8 mouse cellular contexts compared by ENCODE assay signal in genomic region chr3:152165351-152166098, GRCm38 (mm10). TPM values are rescaled to one million over a fixed set of nuclear protein-coding genes. Genes with fewer than 3 reads are reported as not detected.
A peak's percentile ranks its signal among the peaks of the same experiment; 100 is the strongest.
DNase-seq lines count a peak whose midpoint lies in the region; ATAC-seq lines count a peak whose summit lies in the region.

No protein-coding gene starts in this region.

- no peaks in the 10 kb centered on the region for H3K36me3 ChIP-seq in forebrain, embryonic 15.5 days
- no peaks in the 10 kb centered on the region for H3K36me3 ChIP-seq in hindbrain, embryonic 15.5 days
- no peaks in the 10 kb centered on the region for H3K36me3 ChIP-seq in limb, embryonic 13.5 days
- H3K36me3 ChIP-seq in midbrain, embryonic 11.5 days (ENCODE audit: control insufficient read depth, insufficient read depth, low read length): no peaks in the 10 kb centered on the region

- 1% methylated on average over 53 of the region's 53 CpGs for WGBS in forebrain, embryonic 15.5 days
- under 1% methylated on average over 53 of the region's 53 CpGs for WGBS in hindbrain, embryonic 15.5 days
- WGBS in limb, embryonic 13.5 days: 1% methylated on average over 53 of the region's 53 CpGs
- under 1% methylated on average over 52 of the region's 53 CpGs for WGBS in midbrain, embryonic 11.5 days

- H3K4me3 ChIP-seq in forebrain, embryonic 15.5 days: peak overlapping the region; percentile 46
- H3K4me3 ChIP-seq in hindbrain, embryonic 15.5 days: peak overlapping the region; percentile 57
- peak overlapping the region; percentile 57 for H3K4me3 ChIP-seq in limb, embryonic 13.5 days
- H3K4me3 ChIP-seq in midbrain, embryonic 11.5 days (ENCODE audit: low read depth, low read length): peak overlapping the region; percentile 47

- peak overlapping the region; percentile 52 for H3K9ac ChIP-seq in forebrain, embryonic 15.5 days (replicated peaks)
- H3K9ac ChIP-seq in hindbrain, embryonic 15.5 days: peak overlapping the region; percentile 57
- H3K9ac ChIP-seq in limb, embryonic 13.5 days: peak overlapping the region; percentile 70
- H3K9ac ChIP-seq in midbrain, embryonic 11.5 days (ENCODE audit: low read length): peak overlapping the region; percentile 55

- peak; percentile 72 for ATAC-seq in forebrain, embryonic 15.5 days (replicated peaks)
- ATAC-seq in hindbrain, embryonic 15.5 days (ENCODE audit: low FRiP score, low read depth): peak; percentile 84
- ATAC-seq in limb, embryonic 13.5 days (ENCODE audit: low FRiP score, low read depth): peak; percentile 61; the same call in 1 of the 2 replicates
- ATAC-seq in midbrain, embryonic 11.5 days (ENCODE audit: low FRiP score): peak; percentile 49

- peak overlapping the region; percentile 81 for H3K4me2 ChIP-seq in forebrain, embryonic 15.5 days (replicated peaks)
- H3K4me2 ChIP-seq in hindbrain, embryonic 15.5 days: peak overlapping the region; percentile 73
- H3K4me2 ChIP-seq in limb, embryonic 13.5 days (replicated peaks): peak overlapping the region; percentile 100
- H3K4me2 ChIP-seq in midbrain, embryonic 11.5 days: peak overlapping the region; percentile 96

- peaks cover 21% of the 10 kb centered on the region for H3K4me1 ChIP-seq in forebrain, embryonic 15.5 days
- H3K4me1 ChIP-seq in hindbrain, embryonic 15.5 days (replicated peaks): peaks cover 21% of the 10 kb centered on the region
- H3K4me1 ChIP-seq in limb, embryonic 13.5 days: peaks cover 24% of the 10 kb centered on the region
- H3K4me1 ChIP-seq in midbrain, embryonic 11.5 days (ENCODE audit: control insufficient read depth, insufficient read depth, low read length): peaks cover 8% of the 10 kb centered on the region

- DNase-seq in R1 (ENCODE audit: low read depth, low spot score): peak; percentile 90
- peak; percentile 47 for DNase-seq in cerebellum, adult 11-12 months
- DNase-seq in midbrain, embryonic 11.5 days (ENCODE audit: low spot score, missing footprints): peak; percentile 94
- DNase-seq in testis, postnatal 10 days (ENCODE audit: low spot score): peak; percentile 49
- no peak for DNase-seq in layer of hippocampus, adult 9-11 months

- no peaks in the 10 kb centered on the region for H3K9me3 ChIP-seq in forebrain, embryonic 15.5 days
- H3K9me3 ChIP-seq in hindbrain, embryonic 15.5 days: no peaks in the 10 kb centered on the region
- H3K9me3 ChIP-seq in limb, embryonic 13.5 days: no peaks in the 10 kb centered on the region
- no peaks in the 10 kb centered on the region for H3K9me3 ChIP-seq in midbrain, embryonic 11.5 days (ENCODE audit: control insufficient read depth, low read length)

- H3K27me3 ChIP-seq in forebrain, embryonic 15.5 days: peaks cover 13% of the 10 kb centered on the region; the same call in 1 of the 2 replicates
- no peaks in the 10 kb centered on the region for H3K27me3 ChIP-seq in hindbrain, embryonic 15.5 days
- peaks cover 37% of the 10 kb centered on the region for H3K27me3 ChIP-seq in limb, embryonic 13.5 days
- H3K27me3 ChIP-seq in midbrain, embryonic 11.5 days (ENCODE audit: control insufficient read depth, insufficient read depth, low read length): peaks cover 10% of the 10 kb centered on the region

- H3K27ac ChIP-seq in forebrain, embryonic 15.5 days (replicated peaks): 0 out of 2 replicates have a peak overlapping the region, but pooled peaks have one; percentile 1
- H3K27ac ChIP-seq in hindbrain, embryonic 15.5 days (replicated peaks): peak overlapping the region; percentile 81
- no peak overlapping the region for H3K27ac ChIP-seq in limb, embryonic 13.5 days
- no peak overlapping the region for H3K27ac ChIP-seq in midbrain, embryonic 11.5 days (ENCODE audit: low read depth, low read length)

RNA-seq across cellular contexts. Expression of gene Gipc2, which starts 0.5 kb away (rescaled TPM):
- polyA plus RNA-seq in forebrain, embryonic 15.5 days (2015; fragmentation: Nextera tagmentation; extraction: Ambion mirVana): 1.9 and 2.7 TPM in 2 replicates
- 13.5 and 13.7 TPM in 2 replicates for polyA plus RNA-seq in hindbrain, embryonic 15.5 days (2015; fragmentation: Nextera tagmentation; extraction: Ambion mirVana)
- polyA plus RNA-seq in limb, embryonic 13.5 days (2015; fragmentation: Nextera tagmentation; extraction: Ambion mirVana): 2.7 and 3.3 TPM in 2 replicates
- 1.5 and 2.1 TPM in 2 replicates for polyA plus RNA-seq in midbrain, embryonic 11.5 days (2014; fragmentation: Nextera tagmentation; extraction: Ambion mirVana)

RNA-seq across cellular contexts. Expression of gene Dnajb4, which starts 44.6 kb away (rescaled TPM):
- 29.8 and 35.4 TPM in 2 replicates for polyA plus RNA-seq in forebrain, embryonic 15.5 days (2015; fragmentation: Nextera tagmentation; extraction: Ambion mirVana)
- polyA plus RNA-seq in hindbrain, embryonic 15.5 days (2015; fragmentation: Nextera tagmentation; extraction: Ambion mirVana): 42.4 and 42.5 TPM in 2 replicates
- 34.2 and 37.2 TPM in 2 replicates for polyA plus RNA-seq in limb, embryonic 13.5 days (2015; fragmentation: Nextera tagmentation; extraction: Ambion mirVana)
- 26.6 and 29.0 TPM in 2 replicates for polyA plus RNA-seq in midbrain, embryonic 11.5 days (2014; fragmentation: Nextera tagmentation; extraction: Ambion mirVana)

RNA-seq across cellular contexts. Expression of gene Fubp1, which starts 44.7 kb away (rescaled TPM):
- 302 and 309 TPM in 2 replicates for polyA plus RNA-seq in forebrain, embryonic 15.5 days (2015; fragmentation: Nextera tagmentation; extraction: Ambion mirVana)
- 201 and 208 TPM in 2 replicates for polyA plus RNA-seq in hindbrain, embryonic 15.5 days (2015; fragmentation: Nextera tagmentation; extraction: Ambion mirVana)
- 325 and 338 TPM in 2 replicates for polyA plus RNA-seq in limb, embryonic 13.5 days (2015; fragmentation: Nextera tagmentation; extraction: Ambion mirVana)
- polyA plus RNA-seq in midbrain, embryonic 11.5 days (2014; fragmentation: Nextera tagmentation; extraction: Ambion mirVana): 452 and 457 TPM in 2 replicates

Comparison
In these comparisons a context has a peak if more than half of its experiments do, and no peak if none do; other contexts are left out.
1. H3K27ac ChIP-seq: peak in forebrain, embryonic 15.5 days (single experiment) and hindbrain, embryonic 15.5 days (single experiment); none in limb, embryonic 13.5 days (single experiment) and midbrain, embryonic 11.5 days (single experiment).
2. Peak in every context shown above with its lines, with median percentiles within 50 percentile points of each other: ATAC-seq, H3K4me2 ChIP-seq, H3K4me3 ChIP-seq and H3K9ac ChIP-seq.